Mouse (Mus musculus) bone marrow macrophage, adult 2 months (primary cell): ENCODE results near the gene Btbd2.

Experiments
- CTCF ChIP-seq: IDR thresholded peaks from 2 replicates; pipeline ENCODE4 v1.5.1; 2012; ENCODE audit warnings: low read depth, mild to moderate bottlenecking, low read length, moderate library complexity
- POLR2A ChIP-seq: IDR thresholded peaks from 2 replicates; pipeline ENCODE4 v1.6.1; 2012; ENCODE audit warnings: mild to moderate bottlenecking, low read depth, low read length, borderline replicate concordance

GRCm38 (mm10) chr10:80622661-80623456 is 34.0 kb downstream of the Btbd2 start, which contains the start of gene Csnk1g2:
- TF ChIP-seq CTCF, result no peak
- TF ChIP-seq POLR2A, result no peak
